Mouse (Mus musculus) lung, embryonic 15.5 days (tissue): ENCODE results near the gene Tmem201. TPM values are rescaled to one million over a fixed set of nuclear protein-coding genes. Genes with fewer than 3 reads are reported as not detected.

Experiments used
- ATAC-seq: fragments of 200-750 bp; cut with Nextera tagmentation; 2 replicates; pipeline ENCODE4 v1.8.0; 2017; ENCODE audit warnings: moderate number of reproducible peaks, borderline replicate concordance; ENCODE audit not compliant: low FRiP score, low TSS enrichment; ENCODE audit errors: extremely low read depth
- H3K27ac ChIP-seq: fragments of 300-500 bp; sonication (generic); 2 replicates; pipeline ENCODE4 v1.5.1; 2015; ENCODE audit warnings: moderate library complexity, mild to moderate bottlenecking, inconsistent platforms
- H3K27me3 ChIP-seq: fragments of 300-500 bp; sonication (generic); 2 replicates; pipeline ENCODE4 v1.6.1; 2015; ENCODE audit warnings: inconsistent platforms
- H3K36me3 ChIP-seq: fragments of 300-500 bp; sonication (generic); 2 replicates; pipeline ENCODE4 v1.6.1; 2015; ENCODE audit warnings: inconsistent platforms
- H3K4me1 ChIP-seq: fragments of 300-500 bp; sonication (generic); 2 replicates; pipeline ENCODE4 v1.6.1; 2015; ENCODE audit warnings: inconsistent platforms
- H3K4me2 ChIP-seq: fragments of 300-500 bp; sonication (generic); 2 replicates; pipeline ENCODE4 v1.6.1; 2015; ENCODE audit warnings: inconsistent platforms, mild to moderate bottlenecking, moderate library complexity
- H3K4me3 ChIP-seq: fragments of 300-500 bp; sonication (generic); 2 replicates; pipeline ENCODE4 v1.5.1; 2015; ENCODE audit warnings: mild to moderate bottlenecking, inconsistent platforms
- H3K9ac ChIP-seq: fragments of 300-500 bp; sonication (generic); 2 replicates; pipeline ENCODE4 v1.6.1; 2015; ENCODE audit warnings: inconsistent platforms
- H3K9me3 ChIP-seq: fragments of 300-500 bp; sonication (generic); 2 replicates; pipeline ENCODE4 v1.6.1; 2016; ENCODE audit warnings: inconsistent platforms
- WGBS: fragments of 180-500 bp; shearing (Covaris S2); methylation state at CpG from one replicate; pipeline ENCODE4 v1.1.7; 2015; 5-methylcytosine and 5-hydroxymethylcytosine counted together
- polyA plus RNA-seq: library from polyadenylated mRNA; unstranded; fragments of >200 nt; fragmentation: Nextera tagmentation; extraction: Ambion mirVana; gene quantifications from 2 replicates; pipeline ENCODE4 v1.2.1, GENCODE M21; 2015

The Tmem201 gene
- polyA plus RNA-seq, 1 experiment from 2014 or later: 31.6 TPM

DNA sequence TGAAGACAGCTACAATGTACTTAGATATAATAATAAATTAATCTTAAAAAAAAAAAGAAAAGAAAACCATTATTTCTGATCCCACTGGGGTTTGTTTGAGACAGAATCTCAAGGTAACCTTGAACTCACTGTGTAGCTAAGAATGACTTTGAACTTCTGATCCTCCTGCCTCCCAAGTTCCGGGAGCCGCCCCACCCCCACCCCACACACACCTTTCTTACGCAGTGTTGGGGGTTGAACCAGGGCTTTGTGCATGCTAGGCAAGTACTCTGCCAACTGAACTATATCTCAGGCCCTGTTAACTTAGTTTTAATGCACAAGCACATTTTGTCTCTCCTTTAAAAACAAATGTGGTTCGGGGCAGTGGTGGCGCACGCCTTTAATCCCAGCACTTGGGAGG lies 66.7 kb downstream of the Tmem201 start:
- peaks cover 15% of the 10 kb centered on the region for H3K4me1 ChIP-seq
- H3K4me2 ChIP-seq: no peak overlapping the region
- peaks cover 25% of the 10 kb centered on the region for H3K27me3 ChIP-seq
- WGBS: 94% methylated on average over 6 of the region's 6 CpGs
- no peak overlapping the region for H3K4me3 ChIP-seq
- no peak overlapping the region for H3K9ac ChIP-seq
- no peak overlapping the region for H3K27ac ChIP-seq
- ATAC-seq: no peak
- H3K9me3 ChIP-seq: no peaks in the 10 kb centered on the region
- no peaks in the 10 kb centered on the region for H3K36me3 ChIP-seq

- no peak for ATAC-seq
- no peaks in the 10 kb centered on the region for H3K27me3 ChIP-seq
- H3K36me3 ChIP-seq: no peaks in the 10 kb centered on the region
- 87% methylated on average over 6 of the region's 6 CpGs for WGBS
- no peak overlapping the region for H3K9ac ChIP-seq
- no peak overlapping the region for H3K4me3 ChIP-seq
- H3K4me1 ChIP-seq: no peaks in the 10 kb centered on the region
- no peaks in the 10 kb centered on the region for H3K9me3 ChIP-seq
- no peak overlapping the region for H3K4me2 ChIP-seq
- no peak overlapping the region for H3K27ac ChIP-seq
These were observed 72.2 kb downstream of the Tmem201 start for GRCm38 (mm10) chr4:149665692-149666090.

Other genes starting within 250 kb of the Tmem201 start
- 57.9 and 61.0 TPM in 2 replicates for gene Ctnnbip1, start 219.8 kb downstream of the Tmem201 start, polyA plus RNA-seq
- gene Clstn1, start 151.6 kb downstream of the Tmem201 start, polyA plus RNA-seq: 51.1 and 56.2 TPM in 2 replicates
- gene Pik3cd, start 35.5 kb downstream of the Tmem201 start, polyA plus RNA-seq: 4.5 and 7.8 TPM in 2 replicates
- gene Slc25a33, start 36.2 kb upstream of the Tmem201 start, polyA plus RNA-seq: 8.5 and 8.7 TPM in 2 replicates
- 15.6 and 15.7 TPM in 2 replicates for gene Spsb1, start 217.0 kb upstream of the Tmem201 start, polyA plus RNA-seq